Comparison of ENCODE assay signal across 13 mouse cellular contexts in the genomic region with DNA sequence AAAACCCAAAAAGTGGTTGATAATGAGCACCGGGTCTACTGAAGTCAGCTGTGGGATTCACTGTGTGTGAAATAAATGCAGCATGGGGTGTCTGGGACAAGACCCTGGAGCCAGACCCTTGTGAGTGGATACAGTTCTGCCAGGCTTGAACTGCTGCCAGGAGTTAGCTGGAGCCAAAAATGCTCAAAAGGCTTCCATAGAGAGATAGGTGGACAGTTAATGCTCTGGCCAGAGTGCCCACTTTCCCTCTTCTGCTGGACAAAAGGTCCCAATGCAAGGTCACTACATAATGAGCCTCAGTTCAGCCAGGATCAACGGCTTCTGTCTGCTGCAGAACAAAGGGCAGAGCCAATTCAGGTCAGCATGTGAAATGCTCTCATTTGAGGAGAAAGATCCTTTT.
A peak's percentile ranks its signal among the peaks of the same experiment; 100 is the strongest.
DNase-seq lines count a peak whose midpoint lies in the region; ATAC-seq and TF ChIP-seq lines count a peak whose summit lies in the region.
"Had no signal": no experiment of that assay in that cellular context is flagged by ENCODE, and none has a peak within 500 bp of the region (broad histone marks: within the 10 kb centered on the region; RNA-seq: fewer than 3 reads in every experiment).

No protein-coding gene starts in this region.

- no peak overlapping the region for H3K27ac ChIP-seq in kidney, embryonic 15.5 days
- H3K27ac ChIP-seq: embryonic facial prominence, embryonic 12.5 days; heart, embryonic 15.5 days; limb, embryonic 12.5 days had no signal

- H3K4me2 ChIP-seq in kidney, embryonic 15.5 days: no peak overlapping the region
- H3K4me2 ChIP-seq: embryonic facial prominence, embryonic 12.5 days; heart, embryonic 15.5 days; limb, embryonic 12.5 days had no signal

- H3K9ac ChIP-seq in kidney, embryonic 15.5 days: no peak overlapping the region
- H3K9ac ChIP-seq: embryonic facial prominence, embryonic 12.5 days; heart, embryonic 15.5 days; limb, embryonic 12.5 days had no signal

- no peaks in the 10 kb centered on the region for H3K36me3 ChIP-seq in kidney, embryonic 15.5 days
- H3K36me3 ChIP-seq: embryonic facial prominence, embryonic 12.5 days; heart, embryonic 15.5 days; limb, embryonic 12.5 days had no signal

- DNase-seq in kidney, adult 9 months: peak; percentile 10
- peak; percentile 52 for DNase-seq in brain, embryonic 14.5 days (ENCODE audit: low read depth)
- DNase-seq in cerebellum, adult 9-10 months: peak; percentile 29
- DNase-seq in layer of hippocampus, postnatal 10 days (ENCODE audit: low spot score in 2 of 2): peak; percentile 59 to 72
- DNase-seq in gastrocnemius, adult 18-20 months (ENCODE audit: low spot score): no peak
- no peak for DNase-seq in thymus, postnatal 14 days
- DNase-seq in ovary, postnatal 36 days (ENCODE audit: low spot score): no peak
- DNase-seq: lung, postnatal 10 days had no signal

- no peak overlapping the region for H3K4me3 ChIP-seq in kidney, embryonic 15.5 days (replicated peaks)
- H3K4me3 ChIP-seq: embryonic facial prominence, embryonic 12.5 days; heart, embryonic 15.5 days; limb, embryonic 12.5 days had no signal

- 52% methylated on average over 2 of the region's 2 CpGs for WGBS in kidney, embryonic 15.5 days

- ATAC-seq in kidney, embryonic 15.5 days (replicated peaks; ENCODE audit: low FRiP score): no peak
- ATAC-seq: intestine, postnatal 0 days had no signal

- TF ChIP-seq POLR2A in brain, embryonic 14.5 days (IDR thresholded peaks at IDR 0.05; ENCODE audit: borderline replicate concordance, extremely low read depth, insufficient read depth, insufficient read length, poor library complexity, severe bottlenecking): no peak

- no peaks in the 10 kb centered on the region for H3K27me3 ChIP-seq in kidney, embryonic 15.5 days
- H3K27me3 ChIP-seq: embryonic facial prominence, embryonic 12.5 days; heart, embryonic 15.5 days; limb, embryonic 12.5 days had no signal

- no peaks in the 10 kb centered on the region for H3K9me3 ChIP-seq in kidney, embryonic 15.5 days (replicated peaks)
- H3K9me3 ChIP-seq: embryonic facial prominence, embryonic 12.5 days; heart, embryonic 15.5 days had no signal

- no peak for TF ChIP-seq CTCF in brain, embryonic 14.5 days (IDR thresholded peaks at IDR 0.05; ENCODE audit: borderline replicate concordance, extremely low read depth, insufficient read depth, insufficient read length)

- H3K4me1 ChIP-seq in kidney, embryonic 15.5 days: no peaks in the 10 kb centered on the region
- H3K4me1 ChIP-seq: embryonic facial prominence, embryonic 12.5 days; heart, embryonic 15.5 days; limb, embryonic 12.5 days had no signal

Comparison
In these comparisons a context has a peak if more than half of its experiments do, and no peak if none do; other contexts are left out.
1. DNase-seq: peak in kidney, adult 9 months (single experiment), brain, embryonic 14.5 days (single experiment), cerebellum, adult 9-10 months (single experiment) and layer of hippocampus, postnatal 10 days (2 of 2); none in gastrocnemius, adult 18-20 months (single experiment), thymus, postnatal 14 days (single experiment) and ovary, postnatal 36 days (single experiment).